Mouse (Mus musculus) embryo, embryonic 10.5 days (tissue): ENCODE measurements around the gene Insl5.
A peak's percentile ranks its signal among the peaks of the same experiment; 100 is the strongest.

Source experiments
- DNase-seq: peaks from one replicate; pipeline ENCODE4 v3.0.0-alpha.2; 2015; ENCODE audit warnings: low spot score

Insl5 gene

GRCm38 (mm10) chr4:103026621-103027020 lies at the start of gene Insl5:
TSS of gene Insl5 (minus strand) at chr4:103026842.
- no peak for DNase-seq

GRCm38 (mm10) chr4:103070631-103071030 lies 44.0 kb upstream of the Insl5 start:
- DNase-seq = no peak

GRCm38 (mm10) chr4:103067906-103068655 lies 41.4 kb upstream of the Insl5 start:
- no peak for DNase-seq

- no peak for DNase-seq
Observed at GRCm38 (mm10) chr4:103064976-103065375, 38.3 kb upstream of the Insl5 start.

GRCm38 (mm10) chr4:103064421-103064820 lies 37.8 kb upstream of the Insl5 start:
- no peak for DNase-seq

GRCm38 (mm10) chr4:103056909-103057308 lies 30.3 kb upstream of the Insl5 start:
- DNase-seq = no peak

GRCm38 (mm10) chr4:103048046-103048445 lies 21.4 kb upstream of the Insl5 start:
- no peak for DNase-seq

GRCm38 (mm10) chr4:103042997-103043396 lies 16.4 kb upstream of the Insl5 start:
- DNase-seq = no peak

GRCm38 (mm10) chr4:103039838-103040191 lies 13.2 kb upstream of the Insl5 start:
- DNase-seq = no peak

GRCm38 (mm10) chr4:103039103-103039837 lies 12.6 kb upstream of the Insl5 start:
- DNase-seq = no peak

- peak; percentile 13 for DNase-seq
Observed at GRCm38 (mm10) chr4:103028177-103029088, 1.8 kb upstream of the Insl5 start.

- no peak for DNase-seq
Observed at GRCm38 (mm10) chr4:103027745-103028144, 1.1 kb upstream of the Insl5 start.

- peak; percentile 53 for DNase-seq
Observed at GRCm38 (mm10) chr4:103013490-103013889, 13.2 kb downstream of the Insl5 start.

- peak; percentile 51 for DNase-seq
Observed at GRCm38 (mm10) chr4:103011823-103012222, 14.8 kb downstream of the Insl5 start.

- DNase-seq = no peak
Observed at GRCm38 (mm10) chr4:103010734-103011133, 15.9 kb downstream of the Insl5 start.

GRCm38 (mm10) chr4:103006943-103007418 lies 19.7 kb downstream of the Insl5 start:
- DNase-seq = peak; percentile 36

- no peak for DNase-seq
Observed at GRCm38 (mm10) chr4:103006266-103006665, 20.4 kb downstream of the Insl5 start.

GRCm38 (mm10) chr4:103005190-103005945 lies 21.3 kb downstream of the Insl5 start:
- DNase-seq = peak; percentile 75

GRCm38 (mm10) chr4:103004681-103005080 lies 22.0 kb downstream of the Insl5 start:
- no peak for DNase-seq

GRCm38 (mm10) chr4:102991685-102992084 lies 35.0 kb downstream of the Insl5 start:
- DNase-seq = no peak

- DNase-seq = no peak
Observed at GRCm38 (mm10) chr4:102990595-102991340, 35.9 kb downstream of the Insl5 start.
